Mouse (Mus musculus) brain, embryonic 14.5 days (tissue): ENCODE measurements at regions not wholly inside any gene's neighbourhood (a gene's known extent, or its start where the extent isn't known, plus 50 kb on each side); places are given as distances from the start of the nearest gene placed in this dataset.

Experiments used
- DNase-seq: peaks from one replicate; pipeline ENCODE4 v3.0.0-alpha.2; 2011; ENCODE audit warnings: low read depth
- CTCF ChIP-seq: fragments of 200-500 bp; IDR thresholded peaks from 2 replicates; pipeline ENCODE4 v1.5.1; 2012; ENCODE audit warnings: inconsistent platforms, mild to moderate bottlenecking, moderate library complexity, borderline replicate concordance; ENCODE audit not compliant: insufficient read depth, insufficient read length; ENCODE audit errors: extremely low read depth
- POLR2A ChIP-seq: fragments of 200-500 bp; IDR thresholded peaks from 2 replicates; pipeline ENCODE4 v1.6.1; 2012; ENCODE audit warnings: mild to moderate bottlenecking, inconsistent platforms, borderline replicate concordance; ENCODE audit not compliant: poor library complexity, insufficient read depth, insufficient read length, severe bottlenecking; ENCODE audit errors: extremely low read depth

DNA sequence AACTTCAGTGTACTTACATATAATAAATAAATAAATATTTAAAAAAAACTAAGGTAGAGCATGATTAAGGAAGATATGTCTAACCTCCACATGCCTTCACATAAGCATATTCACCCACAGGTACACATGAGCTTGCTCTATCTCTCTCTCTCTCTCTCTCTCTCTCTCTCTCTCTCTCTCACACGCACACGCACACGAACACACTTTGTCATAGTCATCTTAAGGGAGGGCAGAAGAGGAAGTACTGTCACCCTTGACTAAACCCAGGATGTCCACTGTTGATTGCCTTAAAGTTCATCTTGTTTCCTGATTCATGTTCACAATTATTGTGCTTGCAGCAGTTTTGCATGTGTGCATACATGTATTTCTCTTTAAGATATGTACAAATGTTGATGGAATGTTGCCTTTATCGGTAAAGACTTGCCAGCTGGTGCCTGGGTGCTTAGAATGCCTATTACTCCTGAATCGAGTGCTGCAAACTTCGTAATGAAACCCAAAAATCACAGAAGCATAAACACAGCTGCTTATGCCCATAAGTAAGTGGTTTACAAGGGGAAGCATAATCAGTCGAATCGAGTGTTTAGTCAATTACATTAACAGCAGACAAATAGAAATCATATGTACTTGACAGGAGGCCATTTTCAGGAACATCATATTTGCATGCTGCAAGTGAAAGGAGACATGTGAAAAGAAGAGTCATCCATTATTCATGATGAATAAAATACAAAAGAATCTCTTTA is 84.3 kb downstream of the Tmem168 start:
- DNase-seq = peak; percentile 83

DNA sequence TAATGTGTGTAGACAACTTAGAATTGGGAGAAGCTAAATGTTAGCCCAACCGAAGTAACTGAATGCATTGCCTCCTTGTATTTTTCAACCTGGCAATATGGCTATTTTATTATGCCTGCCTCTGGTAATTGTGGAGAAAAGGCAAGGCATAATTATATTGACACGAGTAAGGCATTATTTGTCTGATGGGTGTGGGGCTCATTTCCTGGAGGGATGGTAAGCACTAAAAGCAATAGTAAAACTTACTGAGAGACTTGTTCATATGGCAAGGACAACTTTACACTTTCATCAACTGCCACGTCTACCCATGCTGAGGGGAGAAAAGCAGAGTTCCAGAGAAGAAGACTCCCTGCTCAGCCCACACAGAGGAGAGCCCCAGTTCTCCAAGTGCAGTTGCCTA is 93.8 kb downstream of the Tmem168 start:
- TF ChIP-seq POLR2A (no peak), CTCF (no peak)
- DNase-seq = no peak

More for the DNA sequence above, 84.3 kb downstream of the Tmem168 start:
- no peak for TF ChIP-seq CTCF
- TF ChIP-seq POLR2A = no peak

DNA sequence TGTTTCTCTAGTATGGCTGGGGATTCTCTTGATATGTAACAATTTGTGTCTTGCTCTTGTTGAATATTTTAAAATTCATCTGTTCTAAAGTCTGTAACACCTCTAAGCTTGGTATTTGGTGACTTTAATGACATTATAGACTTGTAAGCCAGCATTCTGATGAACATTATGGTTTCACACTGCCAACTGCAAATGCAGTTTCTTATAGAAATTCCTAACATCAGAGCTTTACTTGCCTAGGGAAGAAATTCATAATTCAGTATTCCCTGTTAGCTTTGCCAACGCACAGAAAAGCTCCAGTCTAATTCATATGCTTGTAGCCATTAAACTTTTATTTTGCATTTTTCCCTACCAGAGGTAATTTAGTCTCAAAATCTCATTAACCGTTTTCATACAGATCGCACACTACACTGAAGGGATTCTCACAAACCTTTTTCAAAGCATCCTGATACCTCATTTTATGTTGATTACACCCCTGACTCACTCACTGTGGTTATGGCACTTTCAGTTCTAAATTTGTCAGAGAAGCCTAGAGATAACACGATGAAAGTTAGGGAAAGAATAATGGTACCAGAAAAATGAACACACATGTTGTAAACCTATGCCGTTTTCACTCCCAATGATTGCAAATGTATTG is 131.3 kb downstream of the Tmem168 start:
- TF ChIP-seq CTCF = no peak
- TF ChIP-seq POLR2A = no peak
- DNase-seq = no peak

DNA sequence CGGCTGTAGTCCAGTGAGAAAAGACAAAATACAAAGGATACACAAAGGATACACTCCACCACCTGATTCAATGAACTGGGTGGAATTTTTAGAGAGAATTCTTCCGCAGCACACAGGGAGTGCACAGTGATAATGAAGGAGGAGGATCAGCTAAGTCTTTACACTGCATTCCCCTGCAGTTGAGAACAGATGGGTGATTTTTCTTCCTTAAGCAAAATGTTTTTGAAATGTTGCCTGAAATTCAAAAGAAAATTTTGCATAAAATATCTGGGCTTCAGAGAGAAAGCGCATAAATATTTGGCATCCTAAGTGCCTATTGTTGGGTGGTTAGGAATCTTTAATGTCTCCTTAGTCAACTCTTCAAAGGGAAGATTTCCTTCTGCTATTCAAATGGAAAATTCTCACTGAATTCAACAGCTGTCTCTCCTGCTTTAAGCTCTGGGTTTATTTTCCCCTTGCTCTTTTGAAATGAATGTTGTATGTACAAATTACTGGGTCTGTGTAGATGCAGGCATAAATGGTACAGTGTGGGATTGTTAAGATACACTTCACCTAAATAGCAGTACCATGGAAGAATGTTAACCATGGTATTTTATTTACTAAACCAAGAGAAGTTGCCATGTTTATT is 158.6 kb downstream of the Tmem168 start:
- TF ChIP-seq CTCF (no peak), POLR2A (no peak)
- peak; percentile 31 for DNase-seq

DNA sequence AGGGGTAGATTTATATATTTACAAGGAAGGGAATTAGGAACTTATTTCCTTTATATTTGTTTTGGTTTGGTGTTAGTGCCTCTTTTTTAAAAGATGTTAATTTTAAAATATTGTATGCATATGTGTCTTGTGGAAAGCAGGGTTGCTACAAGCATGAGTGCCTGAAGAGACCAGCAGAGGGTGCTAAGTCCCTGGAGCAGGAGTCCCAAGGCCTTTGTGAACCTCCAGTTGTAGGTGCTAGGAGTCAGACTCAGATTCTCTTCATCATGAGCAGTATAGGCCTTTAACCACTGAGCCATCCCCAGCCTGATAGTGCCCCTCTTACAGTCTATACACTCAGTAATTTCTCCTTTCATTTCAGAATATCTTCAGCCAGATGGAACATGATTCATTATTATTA is 189.0 kb upstream of the Vwde start:
- DNase-seq = peak; percentile 45

DNA sequence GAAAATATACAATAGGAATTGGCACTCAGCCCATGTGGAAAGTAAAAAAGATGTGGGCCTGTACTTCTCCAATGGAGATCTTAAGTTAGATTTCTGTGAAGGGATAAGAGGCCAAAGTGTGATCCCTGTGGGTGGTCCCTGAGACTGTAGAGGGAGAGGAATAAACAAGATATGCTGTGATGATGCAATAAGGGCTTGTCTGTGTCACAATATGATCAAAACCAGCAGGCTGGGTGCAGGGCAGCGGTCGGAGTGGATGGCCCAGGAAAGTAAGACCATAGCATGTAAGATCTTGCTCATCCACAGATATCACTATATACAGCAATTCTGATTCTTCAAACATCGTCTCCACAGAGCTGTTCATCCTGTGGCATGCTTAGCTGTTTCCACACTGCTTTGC is 188.3 kb upstream of the Vwde start:
- DNase-seq = no peak

More for the DNA sequence above, 189.0 kb upstream of the Vwde start:
- TF ChIP-seq CTCF (peak; percentile 49; the same call in 1 of the 2 replicates), POLR2A (no peak)

DNA sequence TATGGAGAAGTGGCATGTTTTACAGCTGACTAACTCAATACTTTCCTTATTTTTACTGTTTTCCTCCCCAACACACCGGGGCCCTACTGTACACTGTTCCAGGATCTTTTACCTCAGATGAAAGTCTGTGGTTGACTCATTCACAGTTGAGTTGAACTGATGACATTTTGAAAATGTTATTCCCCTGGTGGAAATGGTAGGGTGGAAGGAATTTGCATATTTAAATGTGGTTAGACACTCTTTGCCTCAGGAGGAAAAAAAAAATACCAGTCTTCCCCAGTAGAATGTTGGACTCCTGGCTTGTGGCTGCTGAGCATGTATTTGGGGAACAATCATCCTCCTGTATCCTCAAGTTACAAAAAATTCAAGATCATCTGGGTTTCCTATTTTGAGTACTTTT is 159.7 kb upstream of the Vwde start:
- DNase-seq = no peak
- TF ChIP-seq CTCF (no peak), POLR2A (no peak)

More for the DNA sequence above, 188.3 kb upstream of the Vwde start:
- no peak for TF ChIP-seq POLR2A
- no peak for TF ChIP-seq CTCF

DNA sequence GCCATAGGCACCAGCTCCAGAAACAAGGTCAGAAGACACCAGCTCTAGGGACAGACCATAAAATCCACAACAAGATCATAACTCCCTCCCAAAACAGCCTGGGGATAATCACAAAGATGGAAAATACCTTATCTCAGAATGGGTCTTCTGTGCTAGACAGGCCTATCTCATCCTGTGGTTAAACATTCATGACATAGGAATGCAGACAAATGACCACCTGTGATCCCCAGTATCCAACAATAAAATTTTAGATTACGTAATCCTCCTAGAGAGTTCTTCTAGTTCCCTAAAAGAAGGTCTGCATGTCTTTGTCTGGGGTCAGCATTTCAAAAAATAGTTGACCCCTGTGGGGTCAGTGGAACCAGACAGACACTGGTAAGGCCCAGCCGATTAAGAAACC is 158.4 kb upstream of the Vwde start:
- DNase-seq = no peak
- TF ChIP-seq CTCF (no peak), POLR2A (no peak)

DNA sequence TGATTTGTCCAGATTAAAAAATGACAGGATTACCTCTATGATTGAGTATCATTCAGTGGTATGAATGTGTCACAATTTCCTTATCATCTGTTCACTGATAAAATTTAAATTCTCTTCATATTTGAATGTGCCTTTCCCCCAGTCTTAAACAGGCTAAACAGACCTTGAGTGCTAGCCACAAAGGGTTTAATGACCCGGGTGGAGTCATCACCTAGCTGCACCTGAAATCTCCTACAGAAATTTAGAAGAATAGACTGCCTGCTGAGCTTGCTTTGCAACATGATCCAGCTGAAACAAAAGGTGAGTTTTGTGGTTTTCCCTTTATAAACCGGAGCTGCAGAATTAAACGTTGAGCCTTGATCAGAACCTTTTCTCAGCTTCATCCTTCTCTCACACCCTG is 156.1 kb upstream of the Vwde start:
- TF ChIP-seq CTCF (no peak), POLR2A (no peak)
- DNase-seq = no peak

DNA sequence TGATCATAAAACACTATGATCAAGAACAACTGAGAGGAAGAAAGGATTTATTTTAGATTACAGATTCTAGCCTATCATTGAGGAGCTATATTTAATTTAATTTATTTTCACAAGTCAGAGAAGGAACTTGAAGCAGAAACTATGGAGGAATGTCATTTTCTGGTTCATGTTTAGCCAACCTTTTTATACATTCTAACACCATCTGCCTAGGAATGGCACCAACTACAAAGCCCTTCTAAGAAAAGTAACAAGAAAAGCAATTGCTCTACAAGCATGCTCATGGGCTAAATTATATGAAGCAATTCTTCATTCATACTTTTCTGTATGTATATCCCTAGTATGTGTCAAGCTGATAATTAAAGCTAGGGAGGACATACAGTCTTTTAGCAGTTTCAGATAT is 155.0 kb upstream of the Vwde start:
- TF ChIP-seq CTCF (no peak), POLR2A (no peak)
- DNase-seq = no peak

DNA sequence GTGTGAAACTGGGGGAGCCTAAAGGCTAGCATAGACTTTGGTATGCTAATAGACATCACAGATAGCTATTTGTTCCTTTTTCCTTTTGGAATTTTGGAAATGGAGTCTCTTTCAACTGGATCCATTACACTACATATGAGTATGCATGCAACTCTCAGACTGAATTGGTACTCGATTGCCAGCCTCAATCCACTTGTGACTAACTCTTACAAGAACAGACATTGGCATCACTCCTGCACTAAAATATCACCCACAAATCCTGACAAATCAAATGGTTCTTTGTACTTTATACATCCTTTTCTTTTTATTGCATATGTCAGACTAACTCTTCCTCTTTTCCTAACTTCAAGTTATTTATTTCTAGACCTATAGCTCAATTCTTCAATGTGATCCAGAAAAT is 149.1 kb upstream of the Vwde start:
- no peak for DNase-seq
- TF ChIP-seq CTCF (no peak), POLR2A (no peak)
